In the genomic region with DNA sequence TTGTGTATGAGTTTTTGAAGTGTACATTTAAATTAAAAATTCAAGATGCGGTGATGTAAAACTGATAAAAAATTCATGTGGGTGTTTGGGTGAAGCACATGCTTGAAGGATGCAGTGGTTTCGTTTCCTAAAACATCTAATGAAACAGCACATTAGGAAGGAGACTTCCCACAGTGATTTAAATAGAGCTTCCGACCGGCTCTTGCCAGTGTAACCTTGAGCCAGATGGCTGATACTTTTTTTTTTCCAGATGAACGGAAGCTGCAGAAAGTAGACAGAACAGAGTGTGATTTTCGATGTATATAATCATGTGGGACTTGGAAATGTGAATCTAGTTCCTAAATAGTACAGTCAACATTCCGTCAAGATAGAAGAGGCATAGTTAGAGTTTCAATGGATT, we compare ENCODE assay signal across 25 mouse cellular contexts. TPM values are rescaled to one million over a fixed set of nuclear protein-coding genes. Genes with fewer than 3 reads are reported as not detected.
DNase-seq lines count a peak whose midpoint lies in the region; TF ChIP-seq lines count a peak whose summit lies in the region.
"Had no signal": no experiment of that assay in that cellular context is flagged by ENCODE, and none has a peak within 500 bp of the region (broad histone marks: within the 10 kb centered on the region; RNA-seq: fewer than 3 reads in every experiment).

No protein-coding gene starts in this region.

- TF ChIP-seq CTCF in left cerebral cortex, adult 2 months (IDR thresholded peaks at IDR 0.05): no peak

- DNase-seq in cerebellum, adult 9-10 months: peak; percentile 10
- DNase-seq in cerebellum, postnatal 25 days: no peak
- peak; percentile 33 for DNase-seq in heart, adult 11 months
- DNase-seq in heart, postnatal 14 days: no peak
- DNase-seq in left cerebral cortex, adult 2 months (ENCODE audit: extremely low spot score in 1 of 2, low spot score in 2 of 2): no peak
- no peak for DNase-seq in left cerebral cortex, adult 8-10 months (ENCODE audit: low spot score in 2 of 2)
- DNase-seq in brain, adult 2 months (ENCODE audit: low read depth, low spot score): peak; percentile 78
- no peak for DNase-seq in adipocyte (ENCODE audit: low spot score)
- DNase-seq: adrenal gland, postnatal 10 days; cerebellum, adult 11-12 months; cerebellum, postnatal 10 days; gastrocnemius, postnatal 14 days; heart, postnatal 36 days; kidney, adult 9 months; kidney, postnatal 14 days; liver; lung, adult 2 months; lung, postnatal 10 days had no signal

- H3K27ac ChIP-seq in left cerebral cortex, adult 2 months: peak overlapping the region; percentile 42; the same call in 1 of the 2 replicates
- H3K27ac ChIP-seq: forebrain, embryonic 12.5 days; heart, embryonic 10.5 days; heart, embryonic 15.5 days; hindbrain, embryonic 13.5 days; liver, embryonic 14.5 days; midbrain, embryonic 15.5 days had no signal

- no peak overlapping the region for H3K4me3 ChIP-seq in left cerebral cortex, adult 2 months
- H3K4me3 ChIP-seq: erythroblast, embryonic 14.5 days; forebrain, embryonic 12.5 days; heart, embryonic 10.5 days; heart, embryonic 15.5 days; hindbrain, embryonic 13.5 days; midbrain, embryonic 15.5 days had no signal

- intact Hi-C loops in heart, postnatal 14 days (cut with DNase I): no loop called here
- intact Hi-C loops in left cerebral cortex, adult 2 months (cut with DNase I): loop anchor here (2.0 kb wide), 1 partner anchor 39 kb away; a partner anchor contains a TSS

RNA-seq across cellular contexts. Expression of a gene that starts 23.8 kb away (rescaled TPM):
- total RNA-seq in heart, postnatal 14 days (2021): 100 to 1,000 TPM; 391 to 443 TPM
- 10 to 100 TPM; 11.2 to 16.5 TPM for total RNA-seq in left cerebral cortex, adult 2 months (2021)
- 10 to 100 TPM; 10.0 to 16.2 (median 11.1) TPM for total RNA-seq in left cerebral cortex, adult 8-10 months (2022)

RNA-seq across cellular contexts. Expression of a gene that starts 39.6 kb away (rescaled TPM):
- 1 to 10 TPM; 4.6 to 4.9 TPM for total RNA-seq in heart, postnatal 14 days (2021)
- total RNA-seq in left cerebral cortex, adult 2 months (2021): 10 to 100 TPM; 18.5 to 21.6 TPM
- total RNA-seq in left cerebral cortex, adult 8-10 months (2022): 10 to 100 TPM; 19.1 to 21.7 (median 20.7) TPM

RNA-seq across cellular contexts. Expression of a gene that starts 58.9 kb away (rescaled TPM):
- 10 to 100 TPM; 14.5 to 16.7 TPM for total RNA-seq in heart, postnatal 14 days (2021)
- 1 to 10 TPM in 1 of 2 experiments, under 1 TPM in 1; 0.84 to 2.3 TPM for total RNA-seq in left cerebral cortex, adult 2 months (2021)
- total RNA-seq in left cerebral cortex, adult 8-10 months (2022): 1 to 10 TPM in 3 of 4 experiments, under 1 TPM in 1; 0.91 to 3.0 (median 2.7) TPM

Comparison
In these comparisons a context has a peak if more than half of its experiments do, and no peak if none do; other contexts are left out.
1. DNase-seq: peak in cerebellum, adult 9-10 months (single experiment), heart, adult 11 months (single experiment) and brain, adult 2 months (single experiment); none in cerebellum, postnatal 25 days (0 of 2), heart, postnatal 14 days (0 of 2), left cerebral cortex, adult 2 months (0 of 2), left cerebral cortex, adult 8-10 months (0 of 2) and adipocyte (single experiment).
2. RNA of a gene that starts 23.8 kb away (total RNA-seq): 391 to 443 TPM in heart, postnatal 14 days; 11.2 to 16.5 TPM in left cerebral cortex, adult 2 months and 10.0 to 16.2 TPM in left cerebral cortex, adult 8-10 months; every median in the first group is over 10 times any median in the second.